Mouse (Mus musculus): Measurements from ENCODE around the gene Erbb2.

DNA sequence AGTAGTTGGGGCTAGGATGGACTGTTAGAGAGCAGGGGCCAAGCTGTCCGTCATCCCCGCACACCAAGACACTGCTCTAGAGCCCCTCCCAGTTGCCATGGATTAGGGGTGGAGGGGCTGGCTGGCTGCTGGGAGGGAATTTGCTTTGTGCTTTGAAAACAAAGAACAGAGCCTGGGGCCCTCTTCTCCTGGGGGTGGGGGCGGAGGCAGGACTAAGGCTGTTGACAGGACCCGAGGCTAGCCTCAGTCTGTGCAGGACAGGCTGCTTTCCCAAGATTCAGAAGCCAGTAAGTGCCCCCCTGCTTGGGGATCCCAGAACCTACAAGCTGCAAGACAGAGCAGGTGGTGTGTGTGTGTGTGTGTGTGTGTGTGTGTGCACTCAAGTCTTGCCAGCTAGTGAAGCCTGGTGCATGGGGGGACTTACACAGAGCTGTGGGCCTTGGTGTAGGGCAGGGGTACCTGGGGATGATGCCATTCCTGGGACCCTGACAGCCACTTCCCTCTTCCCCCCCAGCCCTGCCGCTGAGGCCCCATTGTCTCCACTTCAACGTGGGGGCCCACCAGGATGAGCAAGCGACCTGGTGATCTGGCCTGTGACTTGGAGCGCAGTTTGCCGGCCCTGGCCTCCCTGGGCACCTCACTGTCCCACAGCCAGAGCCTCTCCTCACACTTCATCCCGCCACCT is 40.6 kb upstream of the Erbb2 start:
- no peak for TF ChIP-seq CTCF (IDR thresholded peaks at IDR 0.05; ENCODE audit: extremely low read depth, insufficient read length, insufficient replicate concordance, low read depth, low read length)
- no peak for TF ChIP-seq POLR2A (IDR thresholded peaks at IDR 0.05; ENCODE audit: low read depth, low read length)

All from small intestine, adult 2 months (tissue).